Mouse (Mus musculus): Measurements from ENCODE around the gene Pklr.

DNA sequence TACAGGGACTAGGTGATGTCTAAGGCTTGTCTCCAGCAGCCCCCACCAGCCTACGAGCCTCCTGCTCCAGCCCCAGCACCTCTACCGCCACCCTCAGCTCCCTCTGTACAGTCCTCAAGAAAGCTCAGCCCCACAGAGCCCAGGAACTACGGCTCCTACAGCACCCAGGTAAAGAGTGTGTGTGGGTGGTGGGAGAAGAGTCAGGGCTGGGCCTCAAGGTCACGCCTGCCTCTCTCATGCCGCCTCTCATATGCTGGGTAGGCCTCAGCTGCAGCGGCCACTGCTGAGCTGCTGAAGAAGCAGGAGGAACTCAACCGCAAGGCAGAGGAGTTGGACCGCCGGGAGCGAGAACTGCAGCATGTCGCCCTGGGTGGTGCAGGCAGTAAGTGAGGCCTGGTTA, 43.1 kb downstream of the Pklr start:
- no peak for TF ChIP-seq CTCF (conservative IDR thresholded peaks at IDR 0.05; ENCODE audit: low read length)
- TF ChIP-seq POU5F1 (IDR thresholded peaks at IDR 0.05; ENCODE audit: borderline replicate concordance, low read length): no peak

Data from E14TG2a.4 (cell line).